Mouse (Mus musculus) cerebellum, adult 18-20 months (tissue): ENCODE data around the gene Syngr3.

Experiments
- DNase-seq, 2 experiments: peaks; one replicate each; pipeline ENCODE4 v3.0.0; 2021

Gene Syngr3

GRCm38 (mm10) chr17:24644030-24644715 lies 45.6 kb downstream of the Syngr3 start:
- DNase-seq = no peak

- DNase-seq = no peak
Measured at GRCm38 (mm10) chr17:24642791-24643343, 46.9 kb downstream of the Syngr3 start.

- no peak for DNase-seq
Measured at GRCm38 (mm10) chr17:24641944-24642343, 47.8 kb downstream of the Syngr3 start.

- DNase-seq = no peak
Measured at GRCm38 (mm10) chr17:24640581-24640980, 49.2 kb downstream of the Syngr3 start.

GRCm38 (mm10) chr17:24640119-24640518 lies 49.6 kb downstream of the Syngr3 start:
- DNase-seq = no peak

GRCm38 (mm10) chr17:24639571-24639988 lies 50.2 kb downstream of the Syngr3 start:
- DNase-seq = no peak

- DNase-seq = no peak
Measured at GRCm38 (mm10) chr17:24638840-24639239, 50.9 kb downstream of the Syngr3 start.

GRCm38 (mm10) chr17:24638214-24638613 lies 51.5 kb downstream of the Syngr3 start:
- DNase-seq = no peak

- no peak for DNase-seq
Measured at GRCm38 (mm10) chr17:24636781-24637481, 52.8 kb downstream of the Syngr3 start.

- no peak for DNase-seq
Measured at GRCm38 (mm10) chr17:24635694-24636093, 54.1 kb downstream of the Syngr3 start.
